Mouse (Mus musculus) heart, embryonic 13.5 days (tissue): ENCODE data around the gene Tex33. TPM values are rescaled to one million over a fixed set of nuclear protein-coding genes. Genes with fewer than 3 reads are reported as not detected.

Experiments
- ATAC-seq: fragments of 200-750 bp; cut with Nextera tagmentation; 2 replicates; pipeline ENCODE4 v1.8.0; 2017; ENCODE audit warnings: moderate TSS enrichment; ENCODE audit not compliant: insufficient number of reproducible peaks, low FRiP score, low TSS enrichment; ENCODE audit errors: extremely low read depth
- H3K27ac ChIP-seq: fragments of 300-500 bp; sonication (generic); replicated peaks from 2 replicates; pipeline ENCODE4 v1.5.1; 2015; ENCODE audit warnings: moderate library complexity, mild to moderate bottlenecking, inconsistent platforms
- H3K27me3 ChIP-seq: fragments of 300-500 bp; sonication (generic); replicated peaks from 2 replicates; pipeline ENCODE4 v1.6.1; 2015; ENCODE audit warnings: mild to moderate bottlenecking, inconsistent platforms
- H3K36me3 ChIP-seq: fragments of 300-500 bp; sonication (generic); 2 replicates; pipeline ENCODE4 v1.6.1; 2015; ENCODE audit warnings: mild to moderate bottlenecking, inconsistent platforms
- H3K4me1 ChIP-seq: fragments of 300-500 bp; sonication (generic); 2 replicates; pipeline ENCODE4 v1.6.1; 2015; ENCODE audit warnings: inconsistent platforms
- H3K4me2 ChIP-seq: fragments of 300-500 bp; sonication (generic); 2 replicates; pipeline ENCODE4 v1.6.1; 2015; ENCODE audit warnings: inconsistent platforms, mild to moderate bottlenecking, moderate library complexity
- H3K4me3 ChIP-seq: fragments of 300-500 bp; sonication (generic); 2 replicates; pipeline ENCODE4 v1.5.1; 2015; ENCODE audit warnings: moderate library complexity, mild to moderate bottlenecking, inconsistent platforms
- H3K9ac ChIP-seq: fragments of 300-500 bp; sonication (generic); 2 replicates; pipeline ENCODE4 v1.6.1; 2015; ENCODE audit warnings: inconsistent platforms, mild to moderate bottlenecking, moderate library complexity
- H3K9me3 ChIP-seq: fragments of 300-500 bp; sonication (generic); 2 replicates; pipeline ENCODE4 v1.6.1; 2016; ENCODE audit warnings: inconsistent platforms
- WGBS: fragments of 180-500 bp; shearing (Covaris S2); methylation state at CpG from one replicate; pipeline ENCODE4 v1.1.7; 2015; ENCODE audit warnings: mixed read lengths; 5-methylcytosine and 5-hydroxymethylcytosine counted together
- polyA plus RNA-seq: library from polyadenylated mRNA; unstranded; fragments of >200 nt; fragmentation: Nextera tagmentation; extraction: Ambion mirVana; gene quantifications from 2 replicates; pipeline ENCODE4 v1.2.1, GENCODE M21; 2015

Gene Tex33
- polyA plus RNA-seq, 1 experiment from 2014 or later: not detected

DNA sequence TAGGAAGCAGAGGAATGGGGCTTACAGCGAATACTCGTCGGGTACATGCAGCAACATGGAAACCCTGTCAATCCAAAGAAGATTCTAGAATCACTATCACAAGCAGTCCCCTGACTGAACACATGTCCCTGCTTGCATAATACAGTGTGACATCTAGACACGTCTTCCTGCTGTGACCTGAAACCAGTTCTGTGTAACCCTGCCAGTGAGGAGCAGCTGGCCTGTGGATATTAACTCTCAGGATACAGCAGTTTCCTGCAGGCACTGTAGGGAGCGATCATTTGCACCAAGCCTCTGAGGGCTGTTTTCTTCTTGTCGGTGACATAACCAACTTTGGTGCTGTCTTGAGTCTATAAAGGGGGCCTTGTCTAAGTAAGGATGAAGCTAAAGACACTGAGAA lies 5.6 kb upstream of the Tex33 start:
- no peak overlapping the region for H3K4me3 ChIP-seq
- peaks cover 52% of the 10 kb centered on the region for H3K4me1 ChIP-seq
- peak overlapping the region; percentile 52; the same call in 1 of the 2 replicates for H3K9ac ChIP-seq
- ATAC-seq: no peak
- WGBS: 63% methylated on average over 6 of the region's 6 CpGs
- peak overlapping the region; percentile 61; the same call in 1 of the 2 replicates for H3K27ac ChIP-seq
- H3K9me3 ChIP-seq: no peaks in the 10 kb centered on the region
- H3K4me2 ChIP-seq: no peak overlapping the region
- H3K27me3 ChIP-seq: 0 out of 2 replicates have a peak, but pooled peaks cover 2% of the 10 kb centered on the region
- H3K36me3 ChIP-seq: no peaks in the 10 kb centered on the region

DNA sequence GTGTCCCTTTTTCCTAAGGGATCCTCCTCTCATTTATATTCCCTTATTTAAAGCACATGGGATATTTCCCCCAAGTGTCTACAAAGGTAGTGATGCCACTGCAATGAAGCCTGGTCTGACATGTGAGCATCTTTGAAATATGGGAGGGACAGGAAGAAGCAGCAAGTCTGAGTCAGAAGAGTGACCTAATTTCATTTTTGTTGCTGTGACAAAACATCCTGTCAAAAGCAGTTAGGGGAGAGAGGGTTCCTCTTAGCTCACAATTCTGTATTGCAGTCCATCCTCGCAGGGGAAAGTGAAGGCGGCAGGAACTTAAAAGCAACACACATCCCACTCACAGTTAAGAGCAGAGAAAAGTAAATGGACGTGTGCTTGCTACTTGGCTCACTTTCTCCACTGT lies 4.9 kb downstream of the Tex33 start:
- WGBS: 74% methylated on average over 3 of the region's 3 CpGs
- Histone ChIP-seq H3K4me1 (no peaks in the 10 kb centered on the region), H3K4me3 (no peak overlapping the region), H3K9ac (no peak overlapping the region), H3K9me3 (no peaks in the 10 kb centered on the region), H3K27ac (no peak overlapping the region), H3K4me2 (no peak overlapping the region), H3K36me3 (no peaks in the 10 kb centered on the region), H3K27me3 (0 out of 2 replicates have a peak, but pooled peaks cover 17% of the 10 kb centered on the region)
- no peak for ATAC-seq

DNA sequence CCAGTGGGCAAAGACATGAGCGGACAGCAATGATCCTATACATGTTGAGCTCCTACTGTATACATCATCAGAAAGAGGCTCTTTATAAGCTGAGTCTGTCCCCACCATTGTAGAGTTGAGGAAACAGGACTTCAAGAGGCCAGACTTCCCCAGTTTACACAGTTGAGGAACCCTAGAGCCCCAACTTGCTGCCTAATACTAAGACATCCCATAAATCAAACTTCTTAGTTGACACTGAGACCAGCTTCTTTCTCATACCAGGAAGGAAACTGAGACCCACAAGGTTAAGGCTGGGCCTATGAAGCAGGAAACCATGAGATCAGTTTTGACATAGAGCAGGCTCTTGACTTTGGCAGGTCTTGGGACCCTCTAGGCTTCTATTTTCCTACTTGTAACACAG lies 10.1 kb downstream of the Tex33 start:
- Histone ChIP-seq H3K4me1 (peaks cover 18% of the 10 kb centered on the region), H3K4me2 (no peak overlapping the region), H3K27me3 (0 out of 2 replicates have a peak, but pooled peaks cover 3% of the 10 kb centered on the region), H3K36me3 (no peaks in the 10 kb centered on the region), H3K27ac (no peak overlapping the region), H3K9ac (no peak overlapping the region), H3K4me3 (no peak overlapping the region), H3K9me3 (no peaks in the 10 kb centered on the region)
- ATAC-seq: no peak
- 77% methylated on average over 1 of the region's 1 CpGs for WGBS

DNA sequence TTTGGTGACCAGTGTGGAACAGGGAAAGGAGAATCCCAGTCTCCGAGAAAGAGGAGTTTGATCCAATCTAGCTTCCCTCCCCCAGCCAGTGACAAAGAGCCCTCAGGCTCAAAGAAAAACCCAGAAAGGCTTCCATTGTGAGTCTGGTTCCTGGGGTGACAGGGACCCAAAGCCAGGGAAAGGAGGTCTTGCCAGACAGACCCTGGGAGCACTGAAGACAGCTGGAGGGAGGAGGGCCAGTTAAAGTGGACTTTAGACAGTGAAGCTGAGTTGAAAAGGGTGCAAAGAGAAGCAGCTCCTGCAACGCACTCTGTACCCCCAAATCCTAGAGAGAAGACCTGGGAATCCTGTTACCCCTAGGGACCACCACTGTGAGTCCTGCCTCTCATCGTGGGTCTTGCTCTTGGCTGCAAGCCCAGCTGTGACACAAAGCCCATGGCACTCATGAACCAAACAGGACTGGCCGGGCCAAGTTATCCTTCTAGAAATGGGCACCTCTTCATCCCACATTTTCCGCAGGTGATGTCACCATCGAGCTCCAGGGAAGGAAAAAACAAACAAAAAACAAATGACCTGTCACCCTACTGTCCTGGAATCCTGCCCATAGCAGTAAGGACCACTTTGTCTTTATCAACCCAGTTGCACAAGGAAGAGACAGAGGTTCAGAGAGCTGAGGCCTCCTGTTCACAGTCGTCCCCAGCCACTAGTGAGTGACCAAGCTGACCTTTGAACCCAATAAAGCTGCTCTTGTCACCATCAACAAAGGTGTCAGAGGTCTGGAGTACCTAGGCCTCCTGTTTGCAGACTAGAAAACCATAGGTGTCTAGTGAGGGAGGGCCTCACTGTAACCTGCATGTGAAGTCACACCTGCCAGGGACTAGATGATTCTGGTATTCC lies 11.2 kb downstream of the Tex33 start:
- Histone ChIP-seq H3K27ac (peak overlapping the region; percentile 60; the same call in 1 of the 2 replicates), H3K9ac (no peak overlapping the region)
- WGBS: 47% methylated on average over 7 of the region's 7 CpGs

DNA sequence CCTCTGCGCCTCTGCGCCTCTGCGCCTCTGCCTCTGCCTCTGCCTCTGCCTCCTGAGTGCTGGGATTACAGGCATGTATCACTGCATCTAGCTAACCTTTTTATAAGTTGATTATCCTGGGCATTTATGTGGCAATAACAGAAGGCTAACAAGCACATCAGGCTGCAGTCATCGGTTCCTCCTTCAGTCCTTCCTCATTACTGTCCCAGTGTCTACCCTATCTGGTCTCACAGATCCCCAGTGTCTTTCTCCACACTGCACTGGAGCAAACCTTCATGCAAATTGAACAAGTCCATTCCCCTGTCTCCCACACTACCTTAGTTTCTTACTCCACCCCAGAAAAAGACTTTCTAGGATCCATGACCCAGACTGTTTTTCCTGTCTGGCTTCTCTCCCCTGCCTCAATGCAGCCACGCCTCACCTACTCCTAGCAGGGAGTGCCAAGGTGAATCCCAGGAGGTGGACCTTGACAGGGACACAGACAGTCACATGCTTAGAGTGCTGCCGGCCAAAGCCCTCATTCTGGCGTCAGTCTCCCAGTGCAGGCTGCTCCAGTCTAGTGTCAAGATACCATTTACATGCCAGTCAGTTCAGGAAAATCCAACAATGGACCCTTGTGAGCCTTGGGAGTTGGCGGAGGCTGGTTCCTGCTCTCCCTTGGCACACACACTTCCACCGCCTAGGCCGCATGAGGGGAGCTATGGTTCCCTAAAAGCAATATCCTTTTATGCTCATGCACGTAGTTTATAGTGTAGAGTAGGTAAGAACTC lies 12.1 kb downstream of the Tex33 start:
- peak overlapping the region; percentile 60 for H3K27ac ChIP-seq
- WGBS: 69% methylated on average over 11 of the region's 11 CpGs
- H3K4me2 ChIP-seq: no peak overlapping the region
- H3K9ac ChIP-seq: no peak overlapping the region
- ATAC-seq: no peak
- no peak overlapping the region for H3K4me3 ChIP-seq
- H3K9me3 ChIP-seq: no peaks in the 10 kb centered on the region
- peaks cover 18% of the 10 kb centered on the region for H3K4me1 ChIP-seq
- 0 out of 2 replicates have a peak, but pooled peaks cover under 1% of the 10 kb centered on the region for H3K27me3 ChIP-seq
- H3K36me3 ChIP-seq: no peaks in the 10 kb centered on the region

More for the DNA sequence above, 11.2 kb downstream of the Tex33 start:
- Histone ChIP-seq H3K36me3 (no peaks in the 10 kb centered on the region), H3K4me1 (peaks cover 18% of the 10 kb centered on the region), H3K4me3 (no peak overlapping the region), H3K27me3 (0 out of 2 replicates have a peak, but pooled peaks cover 3% of the 10 kb centered on the region), H3K4me2 (no peak overlapping the region), H3K9me3 (no peaks in the 10 kb centered on the region)
- ATAC-seq: no peak

DNA sequence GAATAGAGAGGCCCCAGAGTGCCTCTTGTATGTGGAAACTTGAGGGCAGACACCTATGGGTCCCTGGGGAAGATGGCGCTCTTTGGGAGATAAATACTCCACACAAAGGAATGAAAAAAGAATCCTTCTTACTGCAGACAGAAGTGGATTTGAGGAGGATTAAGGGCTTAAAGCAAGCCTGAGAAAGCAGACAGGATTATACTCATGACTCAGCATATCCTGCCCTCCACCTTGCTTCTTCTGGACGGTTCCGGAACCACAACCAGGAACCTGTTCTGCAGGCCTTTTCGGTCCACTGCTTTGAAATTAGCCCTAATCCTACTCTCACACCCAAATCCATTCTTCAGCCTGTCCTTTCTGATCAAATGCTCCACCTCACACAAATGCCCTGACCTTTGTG lies 13.6 kb downstream of the Tex33 start:
- Histone ChIP-seq H3K27me3 (no peaks in the 10 kb centered on the region), H3K9ac (no peak overlapping the region), H3K36me3 (no peaks in the 10 kb centered on the region), H3K4me1 (peaks cover 18% of the 10 kb centered on the region), H3K9me3 (no peaks in the 10 kb centered on the region), H3K4me2 (no peak overlapping the region), H3K4me3 (no peak overlapping the region), H3K27ac (no peak overlapping the region)
- WGBS: 89% methylated on average over 4 of the region's 4 CpGs
- no peak for ATAC-seq

DNA sequence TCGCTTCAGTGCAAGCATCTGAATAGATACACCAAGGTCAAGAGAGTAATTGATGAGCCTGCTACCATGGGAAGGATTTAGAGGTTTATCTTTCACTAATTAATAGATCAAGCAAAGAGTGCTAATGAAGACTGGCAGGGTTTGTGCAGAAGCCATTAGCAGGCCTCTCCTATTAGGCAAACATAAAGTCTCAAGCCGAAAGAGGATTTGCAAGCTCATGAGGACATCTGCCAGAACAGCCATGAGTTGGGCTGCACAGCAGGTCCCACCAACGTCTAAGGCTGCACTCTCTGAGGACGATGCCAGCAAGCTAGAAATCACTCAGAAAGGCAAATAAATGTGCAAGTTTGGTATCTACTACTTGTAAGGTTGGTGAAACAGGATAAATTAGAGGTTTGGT lies 15.0 kb downstream of the Tex33 start:
- no peaks in the 10 kb centered on the region for H3K27me3 ChIP-seq

DNA sequence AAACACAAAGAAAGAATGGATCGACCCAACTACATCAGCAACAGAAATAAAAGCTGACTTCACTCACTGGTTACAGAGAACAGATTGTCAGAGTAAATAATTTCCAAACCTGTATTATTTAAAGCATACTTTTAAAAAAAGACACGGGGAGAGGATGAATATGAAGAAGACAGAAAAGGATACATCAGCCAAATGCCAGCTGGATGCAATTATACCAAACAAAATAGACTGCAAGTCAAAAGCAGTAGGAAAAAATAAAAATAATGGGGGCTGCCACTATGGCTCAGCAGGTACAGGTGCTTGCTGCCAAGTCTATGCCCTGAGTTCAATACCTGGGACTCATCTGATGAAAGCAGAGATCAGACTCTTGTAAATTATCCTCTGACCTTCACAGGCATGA lies 15.5 kb downstream of the Tex33 start:
- Histone ChIP-seq H3K27me3 (no peaks in the 10 kb centered on the region; the same call in 1 of the 2 replicates), H3K9me3 (no peaks in the 10 kb centered on the region), H3K4me3 (no peak overlapping the region), H3K9ac (no peak overlapping the region), H3K36me3 (no peaks in the 10 kb centered on the region), H3K4me1 (peaks cover 17% of the 10 kb centered on the region), H3K4me2 (no peak overlapping the region), H3K27ac (no peak overlapping the region)
- ATAC-seq: no peak
- WGBS: 74% methylated on average over 2 of the region's 2 CpGs

More for the DNA sequence above, 15.0 kb downstream of the Tex33 start:
- no peak overlapping the region for H3K4me3 ChIP-seq
- H3K4me2 ChIP-seq: no peak overlapping the region
- H3K4me1 ChIP-seq: peaks cover 18% of the 10 kb centered on the region
- ATAC-seq: no peak
- no peak overlapping the region for H3K27ac ChIP-seq
- no peaks in the 10 kb centered on the region for H3K9me3 ChIP-seq
- H3K36me3 ChIP-seq: no peaks in the 10 kb centered on the region
- H3K9ac ChIP-seq: no peak overlapping the region
- 61% methylated on average over 4 of the region's 4 CpGs for WGBS

DNA sequence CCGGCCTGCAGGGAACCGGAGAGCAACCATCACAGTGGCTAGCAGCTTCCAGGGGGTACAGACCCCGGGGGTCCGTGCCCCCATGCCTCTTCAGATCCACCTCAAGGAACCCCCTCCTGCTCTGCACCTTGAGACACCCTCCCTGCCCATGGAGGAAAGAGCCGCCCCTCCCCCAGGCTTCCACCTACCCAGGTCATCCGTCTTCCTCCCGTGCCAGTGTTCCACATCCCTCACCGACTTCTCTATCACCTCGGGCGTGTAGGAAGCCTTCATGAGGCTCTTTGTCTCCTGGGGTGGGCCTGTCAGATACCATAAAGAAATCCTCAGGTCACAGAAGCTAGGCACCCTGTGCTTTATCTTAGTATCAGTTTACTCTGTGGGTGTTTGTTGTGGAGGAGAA lies 17.2 kb downstream of the Tex33 start:
- no peaks in the 10 kb centered on the region for H3K9me3 ChIP-seq
- no peak overlapping the region for H3K4me3 ChIP-seq
- no peaks in the 10 kb centered on the region; the same call in 1 of the 2 replicates for H3K27me3 ChIP-seq
- 72% methylated on average over 10 of the region's 10 CpGs for WGBS
- no peak overlapping the region for H3K4me2 ChIP-seq
- 0 out of 2 replicates have a peak, but pooled peaks cover 1% of the 10 kb centered on the region for H3K4me1 ChIP-seq
- no peak overlapping the region for H3K9ac ChIP-seq
- no peak overlapping the region for H3K27ac ChIP-seq
- no peaks in the 10 kb centered on the region for H3K36me3 ChIP-seq
- ATAC-seq: no peak

DNA sequence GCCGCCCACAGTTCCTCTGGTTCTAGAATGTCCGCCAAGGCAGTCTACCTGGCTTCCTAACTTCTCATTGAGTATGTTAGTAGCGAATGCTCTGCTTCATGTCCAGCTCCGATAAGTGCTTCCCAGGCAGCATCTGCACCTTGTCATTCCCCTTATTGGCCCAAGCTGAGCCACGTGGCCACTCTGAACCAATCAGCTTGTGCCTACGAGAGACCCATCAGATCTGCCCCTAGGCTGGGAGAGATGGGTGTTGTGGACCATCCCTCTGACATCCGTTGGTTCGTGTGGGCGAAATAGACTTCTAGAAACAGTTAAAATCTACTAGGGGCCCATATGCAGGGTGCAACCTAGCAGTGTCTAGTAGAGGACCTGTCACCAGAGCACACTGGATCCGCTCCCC lies 17.9 kb downstream of the Tex33 start:
- H3K4me2 ChIP-seq: no peak overlapping the region
- H3K4me1 ChIP-seq: peaks cover under 1% of the 10 kb centered on the region; the same call in 1 of the 2 replicates
- no peaks in the 10 kb centered on the region for H3K9me3 ChIP-seq
- 79% methylated on average over 10 of the region's 10 CpGs for WGBS
- H3K27me3 ChIP-seq: no peaks in the 10 kb centered on the region; the same call in 1 of the 2 replicates
- no peak overlapping the region for H3K9ac ChIP-seq
- no peak overlapping the region for H3K4me3 ChIP-seq
- no peaks in the 10 kb centered on the region for H3K36me3 ChIP-seq
- no peak overlapping the region for H3K27ac ChIP-seq
- no peak for ATAC-seq

DNA sequence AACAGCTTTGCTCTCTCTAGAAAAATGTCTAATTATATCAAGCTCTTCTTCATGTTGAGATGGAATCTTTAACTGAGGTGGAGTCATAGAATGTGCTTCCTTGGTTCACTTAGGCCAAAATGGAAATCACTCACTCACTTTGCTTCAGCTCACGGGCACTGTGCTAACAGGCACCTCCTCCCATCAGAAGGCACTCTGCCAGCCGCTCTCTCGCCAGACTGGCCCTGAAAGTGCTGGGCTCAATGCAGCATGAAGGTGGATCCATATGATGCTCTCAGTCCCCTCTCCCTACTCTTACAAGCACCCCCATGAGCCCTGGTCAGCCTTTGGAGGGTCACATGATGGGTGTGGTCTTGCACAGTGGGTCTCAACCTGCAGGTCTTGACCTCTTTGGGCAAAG lies 21.5 kb downstream of the Tex33 start:
- Histone ChIP-seq H3K36me3 (no peaks in the 10 kb centered on the region), H3K4me1 (peaks cover 9% of the 10 kb centered on the region), H3K9ac (no peak overlapping the region), H3K4me2 (no peak overlapping the region), H3K4me3 (no peak overlapping the region), H3K27ac (no peak overlapping the region), H3K27me3 (peaks cover 20% of the 10 kb centered on the region), H3K9me3 (no peaks in the 10 kb centered on the region)
- 61% methylated on average over 3 of the region's 3 CpGs for WGBS
- no peak for ATAC-seq
